Mouse (Mus musculus): ENCODE data around the gene D5Ertd577e. TPM values are rescaled to one million over a fixed set of nuclear protein-coding genes. Genes with fewer than 3 reads are reported as not detected.
"Not testable (repeated sequence)": the region's sequence is repeated elsewhere in the genome, so short reads cannot be mapped to it uniquely, and the experiment has no call there.

D5Ertd577e gene
- not detected in 2 replicates for polyA plus RNA-seq (2012; ENCODE audit: insufficient read depth, insufficient read length, missing spikeins)

GRCm38 (mm10) chr5:95456506-95456905 is at the start of gene D5Ertd577e:
D5Ertd577e (plus strand) TSS chr5:95456806.
- H3K4me1 ChIP-seq (ENCODE audit: control insufficient read depth, insufficient read depth, insufficient read length, low read length); H3K4me3 ChIP-seq (ENCODE audit: insufficient read depth, low read depth, low read length); H3K27ac ChIP-seq (replicated peaks; ENCODE audit: low read depth, low read length): not testable (repeated sequence)

GRCm38 (mm10) chr5:95510458-95510857 is 53.9 kb downstream of the D5Ertd577e start, which contains the start of gene Gm3286:
Gm3286 (plus strand) TSS chr5:95510758.
- H3K4me3 ChIP-seq (ENCODE audit: insufficient read depth, low read depth, low read length); H3K4me1 ChIP-seq (ENCODE audit: control insufficient read depth, insufficient read depth, insufficient read length, low read length); H3K27ac ChIP-seq (replicated peaks; ENCODE audit: low read depth, low read length): not testable (repeated sequence)

Other genes with a start within 250 kb of the D5Ertd577e start
- gene Gm10424, start 184.0 kb upstream of the D5Ertd577e start, polyA plus RNA-seq (2012; ENCODE audit: insufficient read depth, insufficient read length, missing spikeins), result not detected in 2 replicates
- not detected in 2 replicates for gene Gm3259, start 150.9 kb upstream of the D5Ertd577e start, polyA plus RNA-seq (2012; ENCODE audit: insufficient read depth, insufficient read length, missing spikeins)
- not detected in 2 replicates for gene Gm3286, start 54.0 kb downstream of the D5Ertd577e start, polyA plus RNA-seq (2012; ENCODE audit: insufficient read depth, insufficient read length, missing spikeins)
- gene Gm7971, start 138.1 kb downstream of the D5Ertd577e start, polyA plus RNA-seq (2012; ENCODE audit: insufficient read depth, insufficient read length, missing spikeins), result not detected in 2 replicates

Measured in brown adipose tissue, adult 24 weeks (tissue).